Mouse (Mus musculus) urinary bladder, postnatal 36 days (tissue): ENCODE results near the gene Ccdc157.
A peak's percentile ranks its signal among the peaks of the same experiment; 100 is the strongest.

Experiments
- DNase-seq, 2 experiments: peaks; one replicate each; pipeline ENCODE4 v3.0.0; 2022; ENCODE audit warnings: low spot score in 2 of 2, mixed read lengths in 1 of 2

The Ccdc157 gene

DNA sequence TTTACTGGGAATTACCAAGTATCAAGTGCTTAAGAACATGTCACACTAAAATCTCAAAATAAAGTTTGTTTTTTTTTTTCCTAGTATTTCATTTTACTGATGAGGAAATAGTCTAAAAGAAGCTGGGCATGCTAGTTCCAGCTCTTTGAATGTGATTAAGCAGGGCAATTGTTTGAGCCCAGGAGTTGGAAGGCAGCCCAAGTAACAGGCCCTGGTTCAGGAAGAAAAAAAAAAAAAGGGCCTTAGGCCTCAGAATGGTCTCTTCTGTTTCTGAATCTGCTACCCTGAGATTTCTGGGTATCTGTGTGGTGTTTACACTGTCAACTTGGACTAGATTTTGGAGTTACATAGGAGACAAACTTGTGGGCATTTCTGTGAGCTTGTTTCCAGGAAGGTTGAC, 23.4 kb upstream of the Ccdc157 start:
- DNase-seq: no peak

DNA sequence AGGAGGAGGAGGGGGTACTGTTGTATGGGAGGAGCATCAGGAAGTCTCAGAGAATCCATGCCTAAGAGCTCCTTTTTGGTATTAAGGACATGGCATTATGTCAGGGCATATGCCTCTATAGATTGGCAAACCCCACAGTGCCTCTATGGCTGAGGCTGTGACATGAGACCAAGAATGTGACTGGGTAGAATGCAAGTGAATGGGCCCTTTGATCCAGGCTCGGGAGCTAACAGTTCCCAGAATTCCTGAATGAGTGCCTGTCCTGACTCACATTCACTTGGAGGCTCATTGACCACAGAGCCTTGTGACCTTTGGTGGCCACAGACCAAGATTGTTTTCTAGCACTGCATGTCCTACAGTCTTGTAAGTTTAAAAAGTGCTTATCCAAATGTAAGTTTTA, 22.0 kb upstream of the Ccdc157 start:
- DNase-seq: no peak

GRCm38 (mm10) chr11:4177716-4178115, 17.6 kb upstream of the Ccdc157 start:
- DNase-seq: no peak

GRCm38 (mm10) chr11:4174586-4174985, 14.5 kb upstream of the Ccdc157 start:
- DNase-seq: peak in 1 of 2 experiments; percentile 75

- no peak for DNase-seq
Measured at GRCm38 (mm10) chr11:4166467-4167090, 6.5 kb upstream of the Ccdc157 start.

DNA sequence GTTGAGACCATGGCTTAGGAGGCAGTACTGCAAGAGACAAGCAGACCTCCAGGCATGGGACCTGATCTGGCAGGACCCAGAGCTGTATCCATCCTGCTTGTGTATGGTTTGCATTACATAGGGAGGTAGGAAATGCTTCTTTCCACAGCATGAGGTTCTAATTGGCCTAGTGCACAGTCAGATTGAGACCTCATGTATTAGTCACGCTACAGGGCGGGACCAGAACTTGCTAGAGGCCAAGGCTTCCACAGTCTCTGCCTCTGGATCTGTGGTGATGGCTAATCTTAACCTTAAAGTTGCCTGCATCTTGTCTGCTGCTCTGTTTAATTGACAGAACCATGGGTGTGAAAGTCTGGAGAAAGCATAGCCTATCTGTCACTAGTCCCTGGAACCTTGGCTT, 4.6 kb upstream of the Ccdc157 start:
- no peak for DNase-seq

GRCm38 (mm10) chr11:4160758-4161480, 826 bp upstream of the Ccdc157 start:
- no peak for DNase-seq

DNA sequence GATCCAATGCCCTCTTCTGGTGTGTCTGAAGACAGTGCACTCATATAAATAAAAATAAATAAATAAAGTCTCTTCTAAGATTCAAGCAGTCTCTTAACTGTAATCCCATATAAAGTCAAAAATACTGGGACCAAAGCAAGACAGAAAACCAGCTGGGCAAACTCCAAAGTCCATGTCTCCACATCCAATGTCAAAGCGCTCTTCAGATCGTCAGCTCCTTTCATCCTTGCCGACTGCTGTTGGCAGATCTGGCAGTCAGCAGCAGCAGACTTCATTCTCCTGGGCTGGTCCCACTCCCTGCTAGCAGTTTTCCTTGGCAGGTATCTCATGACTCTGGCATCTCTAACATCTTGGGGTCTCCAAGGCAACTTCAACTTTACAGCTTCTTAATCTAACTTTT, 1.4 kb downstream of the Ccdc157 start:
- DNase-seq: no peak

GRCm38 (mm10) chr11:4155641-4156040, 4.5 kb downstream of the Ccdc157 start:
- DNase-seq: no peak

DNA sequence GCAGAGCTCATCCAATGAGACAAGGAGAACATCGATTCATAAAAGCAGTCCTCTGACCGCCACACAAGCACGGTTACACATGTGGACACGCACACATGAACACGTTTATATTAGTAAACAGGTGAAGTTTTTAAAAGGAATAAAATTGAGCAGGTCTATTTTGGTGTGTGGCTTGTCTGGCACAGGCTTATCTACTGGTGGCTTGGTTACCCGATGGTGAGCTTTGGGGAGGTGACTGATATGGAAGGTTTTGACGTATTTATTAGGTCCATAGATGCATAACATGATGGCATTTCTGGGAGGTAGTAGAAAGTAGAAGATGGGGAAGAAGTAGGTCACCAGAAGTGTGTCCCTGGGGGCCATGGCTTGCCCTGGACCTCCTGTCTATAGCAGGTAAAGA, 6.4 kb downstream of the Ccdc157 start:
- DNase-seq: no peak

DNA sequence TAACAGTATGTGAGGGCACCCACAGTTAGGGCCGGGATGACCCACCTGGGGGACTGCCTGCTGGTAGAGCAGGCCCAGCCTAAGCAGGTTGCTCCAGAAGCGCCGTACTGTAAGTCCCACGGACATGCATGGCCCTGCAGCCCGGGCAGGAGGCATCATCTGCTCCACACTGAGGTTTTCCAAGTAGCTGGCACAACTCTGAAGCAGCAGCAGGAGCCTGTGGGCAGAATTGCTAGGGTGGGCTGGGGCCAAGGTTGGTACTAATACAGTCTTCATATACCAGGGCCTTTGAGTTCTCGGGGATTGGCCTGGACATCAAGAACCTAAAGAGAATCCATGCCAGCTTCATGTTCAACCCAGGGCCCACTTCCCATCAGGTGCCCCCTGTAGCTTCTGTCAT, 10.2 kb downstream of the Ccdc157 start:
- no peak for DNase-seq

DNA sequence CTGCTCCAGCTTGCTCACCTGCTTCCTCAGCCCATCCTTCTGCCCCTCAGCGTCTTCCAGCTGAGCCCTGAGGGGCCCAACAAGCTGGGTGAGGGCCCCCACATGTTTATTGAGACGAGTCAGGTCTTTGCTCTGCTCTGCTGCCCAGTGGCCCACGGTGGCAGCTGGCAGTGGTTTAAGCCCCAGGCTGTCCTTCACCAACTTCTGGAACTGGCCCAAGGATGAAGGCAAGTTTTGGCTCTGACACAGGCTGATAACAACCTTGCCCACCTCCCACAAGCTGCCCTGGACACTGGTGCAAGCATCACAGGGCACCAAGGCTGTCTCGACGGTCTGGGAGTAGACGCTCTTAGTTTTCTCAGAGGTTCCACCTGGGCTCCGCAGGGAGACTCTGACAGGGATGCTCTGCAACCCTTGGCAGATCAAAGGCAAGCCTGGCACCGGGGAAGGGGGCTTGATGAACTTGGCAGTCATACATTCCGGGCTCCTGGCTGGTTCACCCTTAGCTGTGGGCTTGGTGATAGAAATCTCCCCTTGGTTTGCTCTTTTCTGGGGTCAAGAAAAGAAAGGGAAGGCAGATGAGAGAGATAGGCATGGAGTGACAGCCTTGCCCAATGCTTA, 11.4 kb downstream of the Ccdc157 start:
- no peak for DNase-seq

- no peak for DNase-seq
Measured at GRCm38 (mm10) chr11:4148120-4148519, 12.0 kb downstream of the Ccdc157 start.

- no peak for DNase-seq
Measured at GRCm38 (mm10) chr11:4147098-4147497, 13.0 kb downstream of the Ccdc157 start.

DNA sequence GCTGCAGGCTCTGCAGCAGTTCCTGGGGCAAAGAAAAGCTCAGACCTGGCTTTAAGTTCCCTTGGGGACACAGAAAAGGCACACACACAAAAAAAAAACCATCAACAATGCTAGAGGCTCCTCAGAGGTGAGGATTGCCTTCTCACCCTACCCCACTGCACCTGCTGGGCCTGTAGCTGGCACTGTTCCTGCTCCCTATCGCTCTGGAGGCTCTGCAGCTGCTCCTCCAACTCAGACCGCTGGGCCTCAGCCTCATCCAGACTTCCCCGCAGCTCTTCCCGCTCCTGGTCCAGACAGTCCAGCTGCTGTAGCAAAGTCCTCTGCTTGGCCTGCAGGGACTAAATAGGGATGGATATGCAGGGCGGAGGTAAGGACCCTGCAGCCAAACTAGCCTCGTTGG, 13.7 kb downstream of the Ccdc157 start:
- DNase-seq: no peak

DNA sequence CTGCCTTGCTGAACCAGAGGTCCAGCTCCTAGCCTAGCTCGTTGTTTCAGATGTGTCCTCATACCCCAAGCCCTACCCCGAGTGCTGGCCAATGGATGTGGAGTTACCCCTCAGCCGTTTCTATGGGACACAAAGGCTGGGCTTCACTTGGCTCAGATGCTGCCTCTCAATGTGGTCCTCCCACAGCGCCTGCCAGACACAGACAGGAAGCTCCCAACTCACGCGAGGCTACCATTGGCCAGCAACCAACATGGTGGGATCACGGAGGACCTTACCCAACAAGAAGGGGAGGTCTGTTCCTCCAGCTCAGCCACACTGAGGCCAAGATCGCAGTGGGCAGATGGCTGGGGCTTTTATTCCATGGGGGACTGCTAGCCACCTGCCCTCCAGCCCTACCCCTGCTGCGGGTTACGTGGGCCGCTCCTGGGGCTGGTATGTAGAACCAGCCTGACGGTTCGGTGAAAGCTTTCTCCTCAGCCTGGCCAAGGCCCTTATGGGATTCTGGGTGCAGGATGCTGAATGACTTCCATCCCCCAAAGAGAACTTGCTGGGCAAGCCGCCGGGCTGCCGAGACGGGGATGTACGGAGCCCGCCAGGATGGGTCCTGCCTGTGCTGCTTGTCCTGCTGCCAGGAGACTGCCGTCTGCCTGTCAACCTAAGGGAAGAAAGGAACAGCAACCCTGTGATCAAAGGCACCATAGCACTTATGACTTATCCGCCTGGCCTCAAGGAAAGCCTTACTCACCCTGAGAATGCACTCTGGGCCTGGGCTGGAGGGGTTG, 16.6 kb downstream of the Ccdc157 start:
- DNase-seq: no peak

GRCm38 (mm10) chr11:4142352-4142751, 17.7 kb downstream of the Ccdc157 start:
- DNase-seq: no peak

GRCm38 (mm10) chr11:4141505-4141904, 18.6 kb downstream of the Ccdc157 start:
- no peak for DNase-seq

GRCm38 (mm10) chr11:4138964-4139363, 21.1 kb downstream of the Ccdc157 start:
- DNase-seq: no peak

GRCm38 (mm10) chr11:4134986-4135935, 24.8 kb downstream of the Ccdc157 start, which contains the start of gene Rnf215:
Rnf215 (plus strand) TSS chr11:4135202.
- peak; percentile 81 to 86 for DNase-seq

DNA sequence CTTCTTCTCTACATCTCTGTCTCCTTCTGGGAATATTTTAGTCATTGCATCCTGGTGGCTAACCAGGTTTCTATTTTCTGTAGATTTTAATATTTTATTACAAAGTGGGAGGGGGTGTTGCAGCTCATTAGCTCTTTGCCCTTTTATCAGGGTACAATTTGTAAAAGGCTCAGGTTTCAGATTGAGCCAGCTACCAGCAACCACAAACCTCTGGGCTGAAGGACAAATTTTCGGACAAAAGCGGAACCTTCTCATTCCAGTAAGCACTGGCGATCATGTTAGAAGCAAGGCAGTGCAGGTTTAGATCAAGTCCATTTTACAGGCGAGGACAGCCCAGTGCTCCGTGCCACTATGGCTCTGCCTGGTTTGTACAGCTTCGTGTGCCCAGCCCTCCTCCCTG, 25.7 kb downstream of the Ccdc157 start:
- no peak for DNase-seq
